ENCODE assay signal across 8 mouse cellular contexts in genomic region chr4:118409142-118409900, GRCm38 (mm10). TPM values are rescaled to one million over a fixed set of nuclear protein-coding genes. Genes with fewer than 3 reads are reported as not detected.
DNase-seq lines count a peak whose midpoint lies in the region; ATAC-seq and TF ChIP-seq lines count a peak whose summit lies in the region.

Gene Szt2, minus strand, starts transcription at chr4:118409273.
Gene Med8, plus strand, starts transcription at chr4:118409337.

- no peak for TF ChIP-seq EP300 in ES-Bruce4 (IDR thresholded peaks at IDR 0.05; ENCODE audit: insufficient read depth, low read depth, low read length)

- peak within 1 kb of the TSS; percentile 84 for H3K9ac ChIP-seq in ES-Bruce4 (ENCODE audit: low read depth, poor library complexity, severe bottlenecking)
- peak within 1 kb of the TSS; percentile 92 for H3K9ac ChIP-seq in forebrain, embryonic 14.5 days (ENCODE audit: low read length)
- H3K9ac ChIP-seq in neural tube, embryonic 15.5 days (replicated peaks): peak within 1 kb of the TSS; percentile 89

- no peaks in the 10 kb centered on the region for H3K9me3 ChIP-seq in ES-Bruce4 (replicated peaks; ENCODE audit: control insufficient read depth, insufficient read depth, low read length, poor library complexity, severe bottlenecking)
- H3K9me3 ChIP-seq in forebrain, embryonic 14.5 days (replicated peaks; ENCODE audit: control insufficient read depth, low read length): no peaks in the 10 kb centered on the region
- H3K9me3 ChIP-seq in neural tube, embryonic 15.5 days (replicated peaks): no peaks in the 10 kb centered on the region

- no peaks in the 10 kb centered on the region for H3K27me3 ChIP-seq in ES-Bruce4 (ENCODE audit: control insufficient read depth, insufficient read depth, low read length, poor library complexity, severe bottlenecking)
- H3K27me3 ChIP-seq in forebrain, embryonic 14.5 days (replicated peaks; ENCODE audit: control insufficient read depth, insufficient read depth, low read length): no peaks in the 10 kb centered on the region
- no peaks in the 10 kb centered on the region for H3K27me3 ChIP-seq in neural tube, embryonic 15.5 days (replicated peaks)

- under 1% methylated on average over 52 of the region's 53 CpGs for WGBS in forebrain, embryonic 14.5 days
- under 1% methylated on average over 53 of the region's 53 CpGs for WGBS in neural tube, embryonic 15.5 days

- peak; percentile 96 for ATAC-seq in cerebellum, adult (ENCODE audit: insufficient number of reproducible peaks, low FRiP score, low TSS enrichment)
- ATAC-seq in forebrain, embryonic 14.5 days: peak; percentile 96
- peak; percentile 96 for ATAC-seq in neural tube, embryonic 15.5 days (ENCODE audit: low FRiP score)

- TF ChIP-seq CTCF in ES-Bruce4 (IDR thresholded peaks at IDR 0.05; ENCODE audit: low read depth, low read length): no peak

- intact Hi-C loops in heart, postnatal 14 days (cut with DNase I): loop anchor here (5.0 kb wide), 1 partner anchor 158 kb away; no protein-coding TSS in a partner anchor

- peak within 1 kb of the TSS; percentile 89 for H3K4me3 ChIP-seq in ES-Bruce4 (ENCODE audit: low read depth, low read length)
- H3K4me3 ChIP-seq in forebrain, embryonic 14.5 days (ENCODE audit: low read depth, low read length): peak within 1 kb of the TSS; percentile 95
- H3K4me3 ChIP-seq in neural tube, embryonic 15.5 days (replicated peaks): peak within 1 kb of the TSS; percentile 93

- H3K4me2 ChIP-seq in forebrain, embryonic 14.5 days (ENCODE audit: low read length): peak within 1 kb of the TSS; percentile 89
- H3K4me2 ChIP-seq in neural tube, embryonic 15.5 days: peak within 1 kb of the TSS; percentile 85

- no peak within 1 kb of the TSS for H3K27ac ChIP-seq in ES-Bruce4 (ENCODE audit: insufficient read depth, low read length)
- 0 out of 2 replicates have a peak within 1 kb of the TSS, but pooled peaks have one; percentile 1 for H3K27ac ChIP-seq in forebrain, embryonic 14.5 days (ENCODE audit: low read depth, low read length)
- peak within 1 kb of the TSS; percentile 80 for H3K27ac ChIP-seq in neural tube, embryonic 15.5 days (replicated peaks)

- DNase-seq in forebrain, embryonic 14.5 days (ENCODE audit: low spot score): peak; percentile 95
- peak; percentile 86 to 91 for DNase-seq in heart, postnatal 14 days
- peak; percentile 91 for DNase-seq in layer of hippocampus, adult 11-12 months (ENCODE audit: low spot score)
- peak; percentile 94 to 96 for DNase-seq in lung, adult 18-20 months
- DNase-seq in testis, postnatal 14 days (ENCODE audit: low spot score): peak; percentile 91

- H3K36me3 ChIP-seq in ES-Bruce4 (ENCODE audit: control insufficient read depth, insufficient read depth, low read length, poor library complexity, severe bottlenecking): peaks cover 14% of the 10 kb centered on the region
- peaks cover 39% of the 10 kb centered on the region for H3K36me3 ChIP-seq in forebrain, embryonic 14.5 days (ENCODE audit: control insufficient read depth, insufficient read depth, low read length)
- H3K36me3 ChIP-seq in neural tube, embryonic 15.5 days: peaks cover 40% of the 10 kb centered on the region

- H3K4me1 ChIP-seq in ES-Bruce4 (ENCODE audit: control insufficient read depth, insufficient read depth, low read length): no peaks in the 10 kb centered on the region
- H3K4me1 ChIP-seq in forebrain, embryonic 14.5 days (ENCODE audit: control insufficient read depth, insufficient read depth, low read length): peaks cover 12% of the 10 kb centered on the region
- peaks cover 28% of the 10 kb centered on the region for H3K4me1 ChIP-seq in neural tube, embryonic 15.5 days

- peak; percentile 11 for TF ChIP-seq POLR2A in ES-Bruce4 (IDR thresholded peaks at IDR 0.05; ENCODE audit: insufficient read depth, low read length)

RNA-seq across cellular contexts. Expression of gene Szt2, which starts in this region (rescaled TPM):
- 16.0 and 17.2 TPM in 2 replicates for polyA plus RNA-seq in ES-Bruce4 (2011; ENCODE audit: insufficient read depth, insufficient read length, low read depth, missing spikeins)
- 8.0 and 10.0 TPM in 2 replicates for polyA plus RNA-seq in forebrain, embryonic 14.5 days (2014; fragmentation: Nextera tagmentation; extraction: Ambion mirVana)
- 10 to 100 TPM; 14.7 TPM for total RNA-seq in heart, postnatal 14 days (2021)
- polyA plus RNA-seq in neural tube, embryonic 15.5 days (2015; fragmentation: Nextera tagmentation; extraction: Ambion mirVana): 7.1 and 8.3 TPM in 2 replicates

RNA-seq across cellular contexts. Expression of gene Med8, which starts in this region (rescaled TPM):
- 76.1 and 87.3 TPM in 2 replicates for polyA plus RNA-seq in ES-Bruce4 (2011; ENCODE audit: insufficient read depth, insufficient read length, low read depth, missing spikeins)
- polyA plus RNA-seq in forebrain, embryonic 14.5 days (2014; fragmentation: Nextera tagmentation; extraction: Ambion mirVana): 119 TPM in 2 replicates
- total RNA-seq in heart, postnatal 14 days (2021): 10 to 100 TPM; 39.3 to 47.0 TPM
- 99.7 and 103 TPM in 2 replicates for polyA plus RNA-seq in neural tube, embryonic 15.5 days (2015; fragmentation: Nextera tagmentation; extraction: Ambion mirVana)
